Mouse (Mus musculus): ENCODE measurements around the gene Sdc4. TPM values are rescaled to one million over a fixed set of nuclear protein-coding genes. Genes with fewer than 3 reads are reported as not detected.

Sdc4 gene
- total RNA-seq, 2 experiments from 2014 or later = 133 to 150 TPM

DNA sequence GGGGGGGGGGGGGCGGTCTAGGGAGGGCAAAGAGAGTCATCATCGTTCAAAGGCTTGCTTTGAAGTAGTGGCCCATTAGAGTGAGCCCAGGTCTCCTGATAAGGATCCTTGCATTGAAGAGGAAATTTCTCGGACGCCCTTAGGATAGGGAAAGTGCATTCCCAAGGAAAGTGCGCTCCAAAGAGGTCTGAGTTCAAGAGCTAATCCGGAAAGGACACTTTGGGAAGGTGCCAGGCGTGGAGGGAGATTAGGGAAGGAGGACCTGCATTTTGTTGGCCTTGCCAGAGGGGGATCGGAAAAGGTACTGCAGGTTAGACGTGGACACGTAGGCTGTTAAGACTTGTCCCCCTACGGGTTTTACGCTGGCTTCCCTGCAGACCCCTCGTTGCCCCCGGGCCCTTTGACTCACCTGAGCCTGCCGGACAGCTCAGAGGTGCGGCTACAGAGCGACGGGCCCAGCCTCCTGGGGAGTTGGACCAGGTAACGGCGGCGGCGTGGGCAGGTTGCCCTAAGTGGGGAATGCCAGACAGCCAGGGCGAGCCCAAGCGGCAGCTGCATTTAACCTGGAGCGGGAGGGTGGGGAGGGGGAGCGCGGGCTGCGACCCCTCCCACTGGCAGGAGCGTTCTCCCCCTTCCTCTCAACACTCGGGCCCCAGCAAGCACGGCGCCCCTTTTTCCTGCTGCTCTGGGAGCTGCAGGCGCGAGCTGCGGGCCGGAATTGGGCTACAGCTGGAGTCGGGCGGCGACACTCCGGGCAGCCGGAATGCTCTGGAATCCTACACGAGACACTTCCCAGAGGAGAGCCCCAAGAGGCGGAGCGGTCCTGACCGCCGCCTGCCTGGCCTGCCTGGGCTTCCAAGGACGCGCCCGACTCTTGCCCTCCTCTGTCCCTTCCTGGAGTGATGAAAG lies 39.4 kb downstream of the Sdc4 start:
- peak in 1 of 2 experiments; percentile 37 for DNase-seq (ENCODE audit: low spot score in 2 of 2)

DNA sequence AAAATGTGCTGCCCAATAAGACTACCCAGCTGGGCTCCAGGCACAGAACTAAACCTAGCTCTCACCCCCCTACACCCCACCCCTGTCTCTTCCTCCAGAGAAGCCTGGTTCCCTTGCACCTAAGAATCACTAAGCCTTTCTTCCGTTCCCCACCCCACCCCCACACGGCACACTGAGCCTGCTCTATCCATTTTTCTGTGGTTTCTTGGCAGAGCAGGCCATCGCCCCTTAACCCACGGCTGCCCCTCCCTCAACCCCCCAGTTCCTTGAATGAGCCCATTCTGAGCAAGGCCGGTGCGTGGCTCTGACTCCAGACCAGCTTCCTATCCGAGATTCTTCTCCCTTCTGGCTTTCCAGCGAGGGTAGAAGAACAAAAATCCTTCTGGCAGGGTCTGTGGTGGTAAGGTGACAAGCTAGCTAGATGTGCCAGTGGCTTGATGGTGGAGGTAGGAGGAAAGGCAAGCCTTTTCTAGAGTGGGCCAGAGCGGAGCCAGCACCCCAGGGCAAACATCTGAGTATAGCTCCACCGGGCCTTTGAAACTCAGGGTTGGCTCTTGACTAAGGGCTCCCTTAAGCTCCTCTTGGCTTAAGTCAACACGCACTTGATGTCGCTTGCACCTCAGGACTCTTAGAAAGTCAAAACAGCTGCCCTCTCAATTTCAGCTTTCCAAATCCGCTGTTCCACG lies 40.1 kb downstream of the Sdc4 start:
- DNase-seq (ENCODE audit: low spot score in 2 of 2) = no peak

DNA sequence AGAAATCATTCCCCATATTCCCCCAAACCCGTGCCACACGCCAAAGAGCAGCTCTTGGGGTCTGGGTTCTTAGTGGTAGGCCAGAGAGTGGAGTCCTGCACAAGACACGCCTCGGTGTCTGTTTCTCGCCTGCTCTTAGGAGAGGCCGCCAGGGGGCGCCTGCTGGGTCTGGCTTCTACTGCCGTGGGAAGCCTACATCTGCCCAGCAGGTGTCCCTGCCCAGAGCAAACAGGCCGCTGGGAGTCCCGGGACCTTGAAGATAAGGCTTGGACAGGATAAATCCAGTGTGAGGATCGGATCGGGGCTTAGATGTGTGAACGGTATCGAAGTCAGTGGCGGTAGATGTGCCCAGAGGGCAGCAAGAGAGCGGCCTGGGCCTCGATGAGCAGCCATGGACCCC lies 40.8 kb downstream of the Sdc4 start, which contains the start of gene Rbpjl:
Gene Rbpjl, plus strand, starts transcription at position 236 of the 400 bp plus-strand sequence.
- DNase-seq (ENCODE audit: low spot score in 2 of 2) = peak; percentile 67 to 70

DNA sequence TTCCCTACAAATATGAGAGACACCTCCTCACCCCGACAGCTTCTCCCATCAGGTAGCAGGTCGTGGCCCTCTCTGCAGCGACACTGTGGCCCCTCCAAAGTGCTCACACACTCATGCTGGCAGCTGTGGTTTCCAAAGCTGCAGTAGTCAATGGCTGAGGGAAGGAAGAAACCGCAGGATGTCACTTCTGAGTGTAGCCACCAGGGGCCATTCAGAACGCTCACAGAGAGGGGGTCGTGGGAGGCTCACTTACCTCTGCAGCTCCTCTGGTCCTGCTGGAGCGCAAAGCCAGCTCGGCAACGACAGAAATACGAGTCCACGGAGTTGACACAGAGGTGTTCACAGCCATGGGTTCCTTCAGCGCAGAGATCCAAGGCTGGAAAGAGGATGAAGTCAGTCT lies 46.8 kb downstream of the Sdc4 start:
- no peak for DNase-seq (ENCODE audit: low spot score in 2 of 2)

DNA sequence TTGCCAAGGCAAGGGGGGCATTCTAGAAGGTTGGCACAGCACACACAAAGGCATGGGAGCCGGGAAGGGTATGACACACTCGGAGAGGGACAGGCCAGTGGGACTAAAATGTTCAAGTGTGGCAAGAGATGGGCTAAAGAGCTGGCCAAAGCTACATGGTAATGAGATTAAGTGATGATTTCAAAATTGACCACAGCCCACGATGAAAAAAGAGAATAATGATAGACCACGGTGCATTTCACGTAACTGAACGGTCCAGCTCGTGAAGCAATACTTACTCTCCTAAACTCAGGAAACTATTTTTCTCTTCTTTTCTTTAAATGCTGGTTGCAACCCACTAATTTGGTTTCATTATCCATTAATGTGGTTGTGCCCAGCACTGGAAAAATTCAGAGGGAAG lies 47.6 kb downstream of the Sdc4 start:
- DNase-seq (ENCODE audit: low spot score in 2 of 2) = no peak

DNA sequence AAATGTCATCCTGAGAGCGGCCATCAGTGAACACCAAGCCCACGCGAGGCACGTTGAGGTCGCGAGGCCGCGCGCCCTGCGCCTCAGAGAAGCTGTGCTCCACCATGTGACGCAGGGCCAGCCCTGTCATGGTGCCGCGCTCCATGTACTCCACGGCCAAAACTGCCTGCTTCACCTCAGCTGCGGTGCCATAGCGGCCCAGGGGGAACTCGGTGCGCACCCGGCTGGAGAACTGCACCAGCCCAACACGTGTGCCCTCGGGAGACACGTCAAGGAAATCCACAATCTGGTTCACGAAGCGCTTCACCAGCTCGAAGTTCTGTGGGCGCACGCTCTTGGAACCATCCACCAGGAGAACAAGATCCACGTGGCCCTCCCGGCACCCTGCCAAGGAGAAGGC lies 50.6 kb downstream of the Sdc4 start:
- no peak for DNase-seq (ENCODE audit: low spot score in 2 of 2)

DNA sequence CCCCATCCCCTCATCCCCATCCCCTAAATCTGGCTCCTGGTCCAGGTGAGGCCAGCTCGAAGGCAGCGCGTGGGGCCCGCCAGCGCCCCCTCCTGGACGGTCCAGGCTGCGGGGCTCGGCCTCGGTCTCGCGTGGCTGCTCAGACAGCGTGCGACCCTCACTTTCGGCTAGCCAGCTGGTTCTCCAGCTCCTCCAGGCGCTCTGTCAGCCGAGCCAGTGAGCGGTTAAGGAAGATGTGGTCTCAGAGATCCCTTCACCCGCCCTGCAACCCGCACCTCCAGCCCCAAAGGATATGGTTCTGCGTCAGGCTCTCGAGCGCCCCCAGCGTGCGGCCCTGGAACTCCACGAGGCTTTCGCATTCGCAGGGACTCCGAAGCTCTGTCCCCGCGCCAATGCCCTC lies 54.2 kb downstream of the Sdc4 start:
- DNase-seq (ENCODE audit: low spot score in 2 of 2) = peak; percentile 81 to 85

DNA sequence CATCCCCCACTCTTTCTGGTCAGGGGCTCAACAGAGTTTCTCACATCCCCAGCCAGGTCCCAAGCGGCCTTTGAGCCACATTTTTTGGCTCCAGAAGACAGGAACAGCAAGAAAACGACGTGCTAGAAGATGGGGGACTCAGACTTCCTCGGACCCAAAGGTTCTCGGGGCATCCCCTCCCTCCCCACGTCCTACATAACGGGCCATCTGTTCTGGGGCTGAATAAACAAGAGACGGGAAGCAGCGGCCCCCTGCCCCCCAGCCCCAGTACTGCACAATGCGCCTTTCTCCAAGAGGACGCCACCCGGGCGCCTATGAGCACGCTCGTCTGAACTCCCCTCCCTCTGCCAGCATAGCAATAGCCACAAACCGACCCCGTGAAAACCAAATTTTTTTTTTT lies 54.7 kb downstream of the Sdc4 start, which contains the start of gene Slpi:
Gene Slpi, minus strand, starts transcription at position 76 of the 400 bp plus-strand sequence.
- DNase-seq (ENCODE audit: low spot score in 2 of 2) = no peak

DNA sequence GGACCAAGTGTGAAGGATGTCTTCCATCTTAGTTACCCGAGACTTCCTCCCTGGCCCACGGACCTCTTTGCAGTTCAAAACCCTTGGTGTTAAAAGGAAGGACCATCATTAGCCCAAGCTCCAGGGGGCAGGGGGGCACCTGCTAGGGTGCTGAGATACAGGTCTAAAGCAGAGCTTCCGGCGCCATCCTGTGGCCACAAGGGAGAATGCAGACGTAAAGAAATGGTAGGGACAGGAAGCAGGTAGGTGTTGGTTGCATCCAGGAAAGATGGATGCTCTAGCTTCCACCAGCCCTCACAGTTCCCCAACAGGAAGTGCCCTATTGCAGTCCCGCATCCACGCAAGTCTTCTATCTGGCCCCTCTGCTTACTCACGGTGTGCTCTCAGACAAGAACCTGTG lies 56.7 kb downstream of the Sdc4 start:
- no peak for DNase-seq (ENCODE audit: low spot score in 2 of 2)

DNA sequence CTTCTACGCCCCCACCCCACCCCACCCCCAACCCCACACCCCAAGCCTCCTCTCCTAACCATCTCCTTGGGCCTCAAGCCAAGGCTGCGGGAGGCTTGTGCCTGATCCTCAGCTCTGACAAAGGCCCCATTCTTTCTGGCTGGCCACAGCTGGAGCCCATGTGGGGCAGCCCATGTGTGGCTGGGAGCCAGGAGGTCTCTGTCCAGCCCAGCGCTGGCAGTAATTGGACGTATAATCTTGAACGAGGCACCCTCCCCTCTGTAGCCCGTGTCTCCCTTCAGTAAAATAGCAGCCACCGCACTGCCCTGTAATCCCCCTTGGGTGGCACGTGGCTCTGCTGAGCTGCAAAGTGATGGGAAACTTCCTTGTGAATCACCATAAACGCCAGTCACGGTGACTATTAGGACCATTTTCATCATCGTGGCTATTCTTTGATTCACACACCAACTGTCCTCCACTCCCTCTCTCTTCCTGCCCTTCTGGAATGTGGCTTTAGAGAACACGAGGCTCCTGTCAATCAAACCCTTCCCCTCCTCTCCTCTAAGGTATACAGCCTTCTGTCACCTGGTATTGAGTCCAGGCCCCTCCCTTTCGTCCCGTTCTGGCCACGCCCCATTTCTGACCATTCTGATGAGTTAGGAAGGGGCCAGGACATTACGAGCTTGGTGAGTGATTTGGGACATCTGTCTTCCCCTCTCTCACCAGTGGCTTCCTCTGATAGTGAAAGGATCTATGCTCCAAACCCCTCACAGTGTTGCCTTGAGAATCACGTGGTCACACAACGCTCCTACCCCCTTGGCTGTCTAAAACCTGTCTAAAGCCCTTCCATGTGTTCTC lies 57.5 kb downstream of the Sdc4 start:
- DNase-seq (ENCODE audit: low spot score in 2 of 2) = no peak

DNA sequence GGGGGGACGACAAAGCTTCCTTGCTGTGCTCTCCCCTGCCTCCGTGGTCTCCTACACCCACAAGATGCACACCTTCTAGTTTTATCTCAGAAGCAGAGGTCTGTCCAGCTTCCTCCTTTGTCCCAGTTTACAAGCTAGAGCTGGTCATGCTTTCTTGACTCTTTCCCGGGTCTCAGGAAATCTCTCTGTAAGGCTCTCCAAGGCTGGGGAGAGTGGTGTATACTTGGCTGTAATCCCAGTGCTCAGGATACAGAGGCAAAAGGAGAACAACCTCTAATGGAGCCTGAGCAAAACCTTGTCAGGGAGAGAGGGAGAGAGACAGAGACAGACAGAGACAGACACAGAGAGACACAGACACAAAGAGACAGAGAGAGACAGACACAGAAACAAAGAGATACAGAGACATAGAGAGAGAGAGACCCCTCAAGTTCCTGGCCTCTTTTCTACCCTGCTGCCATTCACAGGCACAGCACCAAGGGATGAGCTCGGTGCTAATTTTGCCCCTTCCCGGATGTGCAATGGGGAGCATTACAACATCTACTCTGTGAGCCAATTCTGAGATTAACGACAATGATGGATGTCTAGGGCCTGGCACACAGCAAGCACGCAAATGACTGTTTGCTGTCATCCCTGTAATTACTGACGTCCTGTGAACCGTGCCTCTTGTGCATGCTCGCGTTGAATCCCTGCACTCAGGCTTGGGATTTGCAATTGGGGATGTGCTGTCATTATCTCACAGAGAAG lies 59.9 kb downstream of the Sdc4 start:
- no peak for DNase-seq (ENCODE audit: low spot score in 2 of 2)

DNA sequence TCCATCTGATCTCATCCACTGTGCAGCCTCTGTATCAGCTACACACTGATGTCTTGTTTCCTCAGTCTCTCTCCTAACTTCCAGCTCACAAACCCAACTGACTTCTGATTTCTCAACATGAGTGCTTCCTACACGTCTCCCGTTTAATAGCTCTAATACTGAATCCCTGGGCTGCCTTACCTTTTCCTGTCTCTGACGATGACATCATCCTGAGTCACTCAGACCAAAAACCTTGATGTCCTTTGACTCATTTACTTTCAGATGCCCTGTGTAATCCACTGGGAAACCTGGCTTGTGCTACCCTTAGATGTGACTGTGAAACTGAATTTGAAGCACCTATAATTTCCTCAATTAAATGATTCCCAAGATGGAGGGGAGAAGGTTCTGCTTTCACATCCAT lies 60.7 kb downstream of the Sdc4 start:
- no peak for DNase-seq (ENCODE audit: low spot score in 2 of 2)

DNA sequence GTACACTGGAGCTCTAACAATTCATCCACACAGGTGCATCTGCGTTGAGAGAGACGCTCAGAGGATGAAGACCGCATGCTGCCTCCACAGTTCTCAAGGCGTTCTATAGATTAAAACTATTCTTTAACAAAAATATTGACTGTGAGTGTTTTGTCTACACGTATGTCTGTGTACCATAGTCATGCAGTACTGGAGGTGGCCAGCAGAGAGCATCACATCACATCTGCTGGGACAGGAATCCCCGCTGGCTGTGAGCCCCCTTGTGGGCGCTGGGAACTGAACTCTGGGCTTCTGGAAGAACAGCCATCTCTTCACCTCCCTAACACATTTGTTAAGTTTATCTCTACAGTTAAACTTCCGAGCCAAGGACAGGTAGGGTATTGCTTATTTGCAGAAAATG lies 62.0 kb downstream of the Sdc4 start:
- DNase-seq (ENCODE audit: low spot score in 2 of 2) = no peak

DNA sequence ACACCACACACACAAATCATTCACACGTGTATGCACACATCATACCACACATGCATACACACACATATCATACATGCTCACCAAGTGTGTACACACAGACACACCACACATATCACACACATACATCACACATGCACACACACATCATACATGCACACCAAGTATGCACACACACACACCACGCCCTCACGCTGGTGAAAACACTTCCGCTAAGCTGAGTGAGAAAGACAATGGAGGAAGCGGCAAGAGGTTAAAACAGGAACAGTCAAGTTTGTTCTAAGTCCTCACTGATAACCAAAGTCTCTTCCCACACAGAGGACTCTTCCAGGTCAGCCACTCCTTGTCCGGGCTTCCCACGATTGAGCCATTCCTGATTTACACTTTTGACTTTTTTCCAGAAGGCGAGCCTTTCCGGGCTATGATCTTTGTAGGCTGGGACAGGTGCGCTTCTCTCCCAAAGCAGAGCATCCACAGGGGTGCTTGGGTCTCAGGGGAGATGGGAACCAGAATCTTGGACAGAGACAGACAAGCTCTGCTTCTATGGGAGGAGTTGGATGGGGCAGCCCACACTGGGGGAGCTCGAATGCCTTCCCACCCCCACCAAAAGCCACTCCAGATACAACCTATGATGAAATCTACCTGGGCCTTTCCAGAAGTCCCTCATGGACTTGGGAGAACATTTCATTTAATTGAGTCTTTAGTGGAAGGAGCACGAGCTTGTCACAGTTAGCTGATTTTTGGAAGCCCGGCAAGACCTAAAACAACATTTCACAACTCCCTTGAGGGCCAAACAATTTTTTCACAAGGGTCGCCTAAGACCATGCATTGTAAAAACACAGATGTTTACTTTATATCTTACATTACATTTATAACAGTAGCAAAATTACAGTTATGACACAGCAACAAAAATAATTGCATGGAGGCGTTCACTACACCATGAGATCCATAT lies 65.9 kb downstream of the Sdc4 start:
- DNase-seq (ENCODE audit: low spot score in 2 of 2) = no peak

Other genes with a start within 250 kb of the Sdc4 start
- gene Wfdc15a, start 243.8 kb downstream of the Sdc4 start, total RNA-seq (2021) = not detected
- gene Wfdc15b, start 222.2 kb downstream of the Sdc4 start, total RNA-seq (2021) = not detected
- gene Svs2, start 205.4 kb downstream of the Sdc4 start, total RNA-seq (2021) = not detected
- gene Svs3b, start 187.2 kb downstream of the Sdc4 start, total RNA-seq (2021) = not detected
- not detected for gene Svs4, start 165.4 kb downstream of the Sdc4 start, total RNA-seq (2021)
- gene Svs3a, start 154.6 kb downstream of the Sdc4 start, total RNA-seq (2021) = not detected
- not detected for gene Svs6, start 127.1 kb downstream of the Sdc4 start, total RNA-seq (2021)
- 1 to 10 TPM; 1.6 to 3.7 TPM for gene Svs5, start 111.1 kb downstream of the Sdc4 start, total RNA-seq (2021)
- 10 to 100 TPM; 21.8 to 45.7 TPM for gene Slpi, start 54.8 kb downstream of the Sdc4 start, total RNA-seq (2021)
- not detected for gene Rbpjl, start 40.7 kb downstream of the Sdc4 start, total RNA-seq (2021)
- gene Matn4, start 38.7 kb downstream of the Sdc4 start, total RNA-seq (2021) = 1 to 10 TPM in 1 of 2 experiments, under 1 TPM in 1; 0.76 to 1.7 TPM
- gene Sys1, start 13.1 kb upstream of the Sdc4 start, total RNA-seq (2021) = 10 to 100 TPM; 28.7 to 33.3 TPM
- 1 to 10 TPM in 1 of 2 experiments, not detected in 1; 5.7 TPM for gene Gm20458, start 17.1 kb upstream of the Sdc4 start, total RNA-seq (2021)
- not detected for gene Trp53tg5, start 29.8 kb upstream of the Sdc4 start, total RNA-seq (2021)
- 10 to 100 TPM in 1 of 2 experiments, 1 to 10 TPM in 1; 7.6 to 20.9 TPM for gene Dbndd2, start 42.2 kb upstream of the Sdc4 start, total RNA-seq (2021)
- gene Pigt, start 53.6 kb upstream of the Sdc4 start, total RNA-seq (2021) = 10 to 100 TPM; 63.3 to 93.6 TPM
- under 1 TPM in 1 of 2 experiments, not detected in 1; 0.74 TPM for gene Wfdc2, start 118.5 kb upstream of the Sdc4 start, total RNA-seq (2021)
- not detected for gene Spint3, start 129.6 kb upstream of the Sdc4 start, total RNA-seq (2021)
- gene Wfdc6a, start 141.6 kb upstream of the Sdc4 start, total RNA-seq (2021) = under 1 TPM; 0.38 to 0.40 TPM
- gene Eppin, start 149.7 kb upstream of the Sdc4 start, total RNA-seq (2021) = not detected
- not detected for gene Wfdc6b, start 169.6 kb upstream of the Sdc4 start, total RNA-seq (2021)
- gene Wfdc8, start 169.7 kb upstream of the Sdc4 start, total RNA-seq (2021) = not detected
- gene Wfdc16, start 194.9 kb upstream of the Sdc4 start, total RNA-seq (2021) = not detected
- gene Wfdc10, start 212.2 kb upstream of the Sdc4 start, total RNA-seq (2021) = not detected
- gene Wfdc9, start 212.7 kb upstream of the Sdc4 start, total RNA-seq (2021) = not detected
- not detected for gene Wfdc11, start 230.2 kb upstream of the Sdc4 start, total RNA-seq (2021)
- gene Wfdc13, start 241.2 kb upstream of the Sdc4 start, total RNA-seq (2021) = not detected